Mouse (Mus musculus) forebrain, embryonic 11.5 days (tissue): ENCODE measurements around the gene Rassf4. TPM values are rescaled to one million over a fixed set of nuclear protein-coding genes. Genes with fewer than 3 reads are reported as not detected.

Source experiments
- microRNA-seq: library from miRNA; unstranded; fragments of <30 nt; microRNA quantifications from one replicate; pipeline ENCODE4, GENCODE M21; 2016; ENCODE audit not compliant: insufficient number of aligned reads
- polyA plus RNA-seq: library from polyadenylated mRNA; unstranded; fragments of >200 nt; fragmentation: Nextera tagmentation; extraction: Ambion mirVana; gene quantifications from 2 replicates; pipeline ENCODE4 v1.2.1, GENCODE M21; 2014

Gene Rassf4
- polyA plus RNA-seq, 1 experiment from 2014 or later, result 22.7 TPM

Small RNAs within 50 kb of the gene (microRNA-seq; reads per million reads assigned to microRNA genes)
- gene Mir7043, result not detected

Other genes with a start within 250 kb of the Rassf4 start
- gene Alox5, start 212.8 kb downstream of the Rassf4 start, polyA plus RNA-seq, result 0.52 and 0.91 TPM in 2 replicates
- not detected in 2 replicates for gene Olfr211, start 184.9 kb downstream of the Rassf4 start, polyA plus RNA-seq
- gene Olfr212, start 167.4 kb downstream of the Rassf4 start, polyA plus RNA-seq, result not detected in 2 replicates
- gene Olfr213, start 135.5 kb downstream of the Rassf4 start, polyA plus RNA-seq, result not detected in 2 replicates
- gene Gm5580, start 122.8 kb downstream of the Rassf4 start, polyA plus RNA-seq, result 0.33 and 0.48 TPM in 2 replicates
- gene Olfr214, start 119.7 kb downstream of the Rassf4 start, polyA plus RNA-seq, result not detected in 2 replicates
- not detected in 2 replicates for gene Olfr215, start 89.8 kb downstream of the Rassf4 start, polyA plus RNA-seq
- gene Zfp422, start 45.0 kb downstream of the Rassf4 start, polyA plus RNA-seq, result 351 and 359 TPM in 2 replicates
- gene Depp1, start 23.3 kb downstream of the Rassf4 start, polyA plus RNA-seq, result 3.9 and 5.0 TPM in 2 replicates
- gene Tmem72, start 43.0 kb upstream of the Rassf4 start, polyA plus RNA-seq, result 0.07 and 0.11 TPM in 2 replicates